Mouse (Mus musculus) heart, postnatal 25 days (tissue): ENCODE measurements around the gene Pam. TPM values are rescaled to one million over a fixed set of nuclear protein-coding genes. Genes with fewer than 3 reads are reported as not detected.
"Not testable (repeated sequence)": the region's sequence is repeated elsewhere in the genome, so short reads cannot be mapped to it uniquely, and the experiment has no call there.

Experiments used
- DNase-seq: peaks from one replicate; pipeline ENCODE4 v3.0.0; 2022; ENCODE audit warnings: low spot score
- intact Hi-C: fragments of 180-260 bp; cut with DNase I; formaldehyde crosslinking; loops from one replicate; pipeline ENCODE4 v1.15.1; 2025
- total RNA-seq, 2 experiments: library from RNA; stranded (reverse); gene quantifications; 2 replicates each; pipeline ENCODE4 v1.2.3; 2021

Pam gene
- total RNA-seq, 2 experiments from 2014 or later, result 615 to 691 TPM

DNA sequence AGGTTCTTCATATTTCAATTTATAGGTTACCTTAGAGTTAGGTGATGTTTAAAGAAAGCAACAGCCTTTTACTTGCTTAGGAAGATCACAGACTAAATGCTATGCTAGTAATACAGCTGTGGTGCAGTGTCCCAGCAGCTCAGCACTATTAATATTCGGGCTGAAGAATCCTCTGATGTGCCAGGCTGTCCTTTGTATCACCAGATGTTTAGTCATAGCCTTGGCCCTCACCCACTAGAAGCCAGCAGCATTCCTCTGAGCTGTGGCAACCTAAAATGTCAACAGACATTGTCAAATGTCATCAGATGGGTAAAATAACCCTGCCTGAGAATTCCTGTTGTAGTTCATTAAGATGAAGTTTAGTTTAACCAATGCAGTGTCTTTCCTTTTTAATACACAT is 112.3 kb downstream of the Pam start:
- intact Hi-C loops, result no loop called here
- no peak for DNase-seq

DNA sequence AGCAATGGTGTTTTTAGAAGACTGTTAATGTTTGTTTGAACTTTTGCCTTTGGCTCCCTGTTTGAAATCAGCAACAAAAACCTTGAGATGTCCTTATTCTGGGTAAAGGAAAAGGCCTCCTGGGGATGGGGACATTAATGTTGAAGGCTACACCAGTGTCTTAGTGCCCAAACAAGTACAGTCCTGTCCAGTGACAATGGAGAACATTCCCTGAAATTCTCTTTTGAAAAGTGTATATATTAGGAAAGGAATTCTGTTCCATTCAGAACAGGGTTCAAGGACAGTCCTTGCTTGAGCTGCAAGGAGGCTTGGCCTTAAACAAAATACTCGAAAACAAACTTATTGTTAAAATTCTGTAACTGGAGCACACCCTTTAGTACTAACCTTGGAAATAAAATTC is 116.0 kb downstream of the Pam start:
- DNase-seq, result no peak
- intact Hi-C loops, result loop anchor here (5.0 to 10.0 kb wide), 4 partner anchors 118 to 373 kb away; partner anchors contain the start of gene Pam

DNA sequence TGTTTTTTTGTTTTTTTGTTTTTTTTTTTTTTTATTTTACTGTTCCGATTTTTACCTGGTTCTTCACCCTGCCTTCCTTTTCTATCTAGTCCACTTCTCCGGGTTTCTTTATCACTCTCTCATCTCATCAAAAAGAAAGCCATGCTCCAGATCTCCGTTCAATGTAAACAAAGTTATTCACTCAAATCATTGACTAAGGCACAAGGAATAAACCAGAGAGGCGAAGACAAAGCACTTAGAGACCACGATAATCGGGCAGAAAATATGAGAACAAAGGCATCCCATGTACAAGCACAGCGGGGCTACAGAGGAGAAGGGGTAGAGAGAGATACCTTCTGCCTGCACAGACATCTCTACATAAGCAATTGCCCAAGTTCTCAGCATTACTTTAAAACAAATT is 117.9 kb downstream of the Pam start:
- no peak for DNase-seq
- intact Hi-C loops, result loop anchor here (5.0 to 10.0 kb wide), 4 partner anchors 120 to 375 kb away; partner anchors contain the start of gene Pam

DNA sequence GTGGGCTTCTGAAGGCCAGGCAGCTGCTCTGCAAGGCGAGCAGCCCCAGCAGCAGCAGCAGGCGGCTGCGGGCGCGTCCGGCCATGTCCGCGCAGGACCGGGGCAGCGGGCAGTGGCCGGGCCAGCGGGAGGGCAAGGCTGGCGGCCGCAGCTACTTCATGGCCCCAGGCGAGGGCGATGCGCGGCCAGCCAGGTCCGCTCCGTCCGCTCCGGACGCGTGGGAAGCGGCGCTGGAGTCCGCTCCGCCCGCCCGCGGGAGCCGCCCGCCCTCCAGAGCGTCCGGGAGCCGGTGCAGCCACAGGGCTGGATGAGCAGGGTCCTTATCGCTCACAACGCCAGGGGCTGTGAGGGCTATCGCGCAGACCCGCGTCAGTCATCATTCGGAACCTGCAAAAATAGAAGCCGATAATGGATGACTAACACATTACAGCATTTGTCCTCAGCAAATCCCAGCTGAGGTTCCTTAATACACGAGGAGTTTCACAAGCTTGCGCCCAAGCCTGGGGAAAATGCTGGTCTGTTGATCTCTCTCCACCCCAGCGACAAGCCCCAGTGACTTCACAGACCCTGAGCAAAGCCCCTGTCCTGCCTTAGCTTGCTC is 118.5 kb downstream of the Pam start:
- peak; percentile 77 for DNase-seq
- intact Hi-C loops, result loop anchor here (5.0 to 10.0 kb wide), 4 partner anchors 120 to 375 kb away; partner anchors contain the start of gene Pam

DNA sequence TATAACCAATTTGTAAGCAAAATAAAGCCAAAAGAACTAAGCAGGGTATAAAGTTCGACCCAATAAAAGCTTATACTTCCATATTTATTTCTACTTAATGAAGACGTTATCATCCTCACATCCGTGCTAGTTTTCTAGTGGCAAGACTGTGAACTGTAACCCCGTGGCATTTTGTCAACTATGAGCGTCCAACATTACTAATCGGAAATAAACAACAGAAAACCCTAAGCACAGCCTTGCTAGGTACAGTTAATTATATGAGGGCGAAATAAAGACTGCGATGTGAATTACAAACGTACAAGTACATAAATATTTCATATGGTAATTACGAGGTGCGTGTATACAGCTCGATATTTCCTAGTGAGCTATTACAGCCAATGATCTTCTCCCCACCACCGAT is 119.4 kb downstream of the Pam start:
- intact Hi-C loops, result loop anchor here (5.0 to 10.0 kb wide), 4 partner anchors 121 to 376 kb away; partner anchors contain the start of gene Pam

DNA sequence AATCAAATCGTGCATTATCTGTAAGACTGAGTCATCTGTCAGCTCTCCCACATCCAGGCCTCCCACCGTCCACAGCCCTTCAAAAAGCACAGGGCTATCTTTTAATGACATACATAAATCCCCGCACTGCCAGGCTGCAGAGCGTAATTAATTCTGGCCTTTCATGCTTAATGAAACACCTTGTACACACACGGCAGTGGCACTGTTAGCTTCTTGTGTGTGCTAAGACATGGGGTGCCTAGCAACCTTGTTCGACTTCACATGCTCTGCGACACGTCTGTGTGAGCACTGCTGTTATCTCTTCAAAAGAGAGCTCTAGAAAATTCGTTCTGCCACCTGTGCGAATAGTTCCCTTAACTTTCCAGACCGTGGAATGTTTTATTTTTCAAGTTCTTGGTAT is 120.5 kb downstream of the Pam start:
- no peak for DNase-seq
- intact Hi-C loops, result loop anchor here (5.0 to 10.0 kb wide), 4 partner anchors 122 to 377 kb away; partner anchors contain the start of gene Pam

More for the DNA sequence above, 119.4 kb downstream of the Pam start:
- DNase-seq, result no peak

DNA sequence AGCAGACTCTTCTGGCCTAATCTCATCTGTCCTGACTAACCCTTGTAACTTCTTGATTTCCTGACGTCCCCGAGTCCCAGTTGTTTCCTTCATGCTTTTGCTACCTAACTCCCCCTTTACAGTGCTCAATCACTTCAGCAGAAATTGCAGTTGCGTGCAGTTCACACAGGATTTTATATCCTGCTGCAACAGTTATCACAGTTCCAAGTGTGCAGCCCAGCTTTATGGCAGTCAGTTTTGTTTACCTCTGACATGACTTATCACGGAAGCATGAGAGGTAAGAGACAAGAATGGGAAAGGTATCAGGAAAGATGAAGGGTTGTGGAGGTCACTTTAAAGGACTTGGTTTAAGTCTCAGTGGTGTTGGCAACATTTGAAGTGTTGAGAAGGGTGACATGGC is 125.7 kb downstream of the Pam start:
- DNase-seq, result no peak
- intact Hi-C loops, result loop anchor here (10.0 kb wide), 2 partner anchors 205 kb away; no protein-coding TSS in a partner anchor

DNA sequence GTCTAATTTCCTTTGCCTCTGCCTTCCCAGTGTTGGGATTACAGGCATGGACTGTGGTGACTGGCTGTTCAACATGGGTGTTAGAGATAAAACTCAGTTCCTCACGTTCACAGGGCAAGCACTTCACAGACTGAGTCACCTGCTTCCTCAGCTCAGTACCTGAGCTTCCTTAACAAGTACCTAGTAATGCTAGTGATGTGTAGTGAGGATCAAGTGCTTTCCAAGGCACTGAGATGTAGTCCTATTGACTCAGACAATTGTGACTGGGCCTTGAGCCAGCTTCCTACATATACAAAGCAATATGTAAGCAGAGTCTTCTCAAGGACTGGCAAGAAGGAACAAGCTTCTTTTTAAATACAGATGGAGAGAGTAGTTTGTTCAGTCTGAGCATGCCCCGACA is 131.7 kb downstream of the Pam start:
- intact Hi-C loops, result no loop called here
- no peak for DNase-seq

DNA sequence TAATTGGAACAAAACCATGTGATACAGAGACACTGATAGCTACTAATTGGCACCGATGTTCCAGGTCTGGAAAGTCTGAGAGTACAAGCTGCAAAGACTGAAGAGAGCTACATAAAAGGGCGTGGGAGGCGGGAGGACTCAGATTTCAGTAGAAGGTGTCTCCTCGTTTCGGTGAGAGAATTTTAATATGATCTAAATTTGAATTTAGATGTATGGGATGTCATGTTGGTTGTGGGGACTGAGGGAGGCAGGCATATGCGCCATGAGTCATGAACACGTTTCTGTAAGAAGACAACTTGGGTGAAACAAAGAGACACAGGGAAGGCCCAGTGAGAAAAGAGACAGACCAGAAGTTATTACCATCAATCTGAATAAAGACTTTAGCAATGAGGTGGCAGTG is 133.3 kb downstream of the Pam start:
- intact Hi-C loops, result no loop called here
- no peak for DNase-seq

DNA sequence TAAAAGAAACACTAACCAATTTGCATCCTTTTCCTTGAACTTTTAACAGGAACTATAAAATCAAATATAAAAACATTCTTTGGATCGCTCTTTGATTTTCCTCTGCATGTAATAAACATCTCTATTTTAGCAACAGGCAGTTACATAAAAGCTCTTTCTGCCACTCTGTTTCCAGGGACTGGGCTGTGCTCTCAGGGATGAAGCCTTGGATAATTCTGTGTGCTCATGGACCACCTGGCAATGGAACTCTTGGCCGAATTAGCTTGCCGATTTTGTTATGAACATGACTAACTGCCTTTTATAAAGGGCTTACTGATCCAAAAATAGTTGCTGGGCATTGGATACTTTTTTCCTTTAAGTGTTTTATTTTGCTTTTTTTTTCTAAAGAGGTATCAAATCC is 134.8 kb downstream of the Pam start:
- no peak for DNase-seq
- intact Hi-C loops, result no loop called here

DNA sequence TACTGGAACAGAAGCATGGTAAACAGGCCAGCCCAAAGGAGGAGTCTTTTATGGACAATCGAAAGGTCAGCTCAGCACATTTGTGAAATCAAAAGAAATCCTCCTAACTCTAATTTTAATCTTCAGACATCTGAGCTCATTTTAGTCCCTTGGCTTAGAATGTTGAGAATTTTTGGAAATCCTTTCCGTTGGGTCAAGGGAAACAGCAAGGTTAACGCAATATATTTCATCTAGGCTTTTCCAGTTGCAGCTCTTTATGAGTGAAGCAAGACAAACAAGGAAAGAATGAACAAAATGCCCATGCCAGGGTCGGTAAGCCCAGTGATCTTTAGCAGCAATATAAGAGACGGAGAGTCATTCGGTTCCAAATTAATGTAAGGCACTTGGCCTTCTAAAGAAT is 135.3 kb downstream of the Pam start:
- intact Hi-C loops, result no loop called here
- no peak for DNase-seq

DNA sequence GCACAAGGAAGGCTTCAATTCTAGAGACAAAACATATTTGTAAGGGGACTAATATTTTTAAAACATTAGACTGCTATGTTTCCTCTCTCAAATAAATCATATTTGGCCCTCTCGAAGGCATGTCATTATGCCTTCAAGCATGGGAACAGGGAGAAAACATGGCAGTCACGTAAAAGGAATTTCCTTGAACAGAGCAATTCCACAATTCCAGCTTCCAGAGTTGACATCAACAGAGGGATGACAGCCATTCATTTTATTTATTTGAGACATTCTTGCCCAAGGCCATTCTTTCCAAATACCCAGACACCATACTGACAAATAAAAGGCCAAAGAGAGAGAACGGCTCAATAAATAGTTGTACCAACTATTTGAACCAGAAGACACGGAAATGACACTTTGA is 136.7 kb downstream of the Pam start:
- intact Hi-C loops, result no loop called here
- no peak for DNase-seq

DNA sequence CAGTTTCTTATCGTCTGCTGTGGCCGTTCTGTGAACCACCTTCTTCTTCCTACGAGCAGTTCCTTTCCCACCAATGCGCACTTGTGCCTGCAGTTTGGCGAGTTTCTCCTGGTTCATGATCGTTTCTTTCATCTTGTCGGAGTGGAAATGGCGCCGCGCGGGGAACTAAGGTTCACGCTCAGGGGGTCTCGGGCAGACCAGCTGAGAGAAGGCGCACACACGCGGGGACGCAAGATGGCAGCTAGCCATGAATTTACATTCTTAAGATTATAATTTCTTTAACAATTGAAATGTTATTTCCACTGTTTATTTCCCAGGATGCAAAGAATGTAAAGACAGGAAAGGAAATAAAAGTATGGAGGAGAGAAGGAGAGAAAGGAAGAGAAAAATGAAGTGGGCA is 146.2 kb downstream of the Pam start:
- intact Hi-C loops, DNase-seq: not testable (repeated sequence)

DNA sequence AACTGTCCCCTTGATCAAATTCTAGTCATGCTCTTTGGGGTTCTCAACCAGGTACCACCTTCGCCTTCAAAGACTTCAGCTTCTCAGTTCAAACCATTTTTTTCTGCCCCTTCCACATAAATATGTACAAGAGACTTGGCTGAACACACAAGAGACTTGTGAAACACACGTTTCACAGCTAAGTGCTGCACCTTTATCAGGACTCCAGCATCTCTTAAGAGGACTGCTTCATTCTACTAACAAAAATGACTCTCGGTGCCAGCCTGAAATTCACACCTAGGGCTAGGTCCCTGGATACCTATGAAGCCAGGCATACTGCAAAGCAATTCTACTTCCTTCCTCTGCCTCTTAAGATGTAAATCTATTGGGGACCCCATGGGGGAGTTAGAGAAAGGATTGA is 148.3 kb downstream of the Pam start:
- no peak for DNase-seq

DNA sequence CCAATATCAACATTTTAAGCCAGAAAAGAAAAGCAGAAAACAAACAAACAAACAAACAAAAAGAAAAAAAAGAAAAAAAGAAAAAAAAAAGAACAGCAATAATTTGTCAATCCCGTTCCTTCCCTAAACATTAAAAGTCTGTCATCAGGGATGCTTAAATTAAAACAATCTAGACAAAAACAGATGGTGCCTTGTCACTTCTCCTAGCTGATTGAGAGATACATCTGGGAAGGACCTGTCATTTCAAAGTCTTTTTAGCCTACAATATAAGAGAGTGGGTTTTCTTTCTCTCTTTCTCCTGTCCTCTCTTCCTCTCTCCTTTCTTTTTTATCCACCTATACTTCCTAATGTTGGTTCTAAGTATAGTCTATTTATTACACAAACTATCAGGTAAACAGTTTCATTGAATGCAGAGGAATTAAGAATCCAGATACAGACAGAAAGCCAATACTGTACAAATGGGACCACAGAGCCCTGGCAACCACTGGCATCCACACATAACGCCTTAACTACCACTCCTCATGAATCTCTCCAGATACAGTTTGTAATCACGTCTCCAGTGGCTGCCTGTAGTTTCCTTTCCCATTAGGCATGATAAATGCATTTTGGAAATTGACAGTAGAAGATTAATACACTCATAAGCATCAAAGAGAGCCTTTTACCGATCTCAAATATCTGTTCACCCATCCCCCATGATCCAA is 151.4 kb downstream of the Pam start:
- DNase-seq, result no peak
- intact Hi-C loops, result no loop called here

More for the DNA sequence above, 148.3 kb downstream of the Pam start:
- intact Hi-C loops, result no loop called here

DNA sequence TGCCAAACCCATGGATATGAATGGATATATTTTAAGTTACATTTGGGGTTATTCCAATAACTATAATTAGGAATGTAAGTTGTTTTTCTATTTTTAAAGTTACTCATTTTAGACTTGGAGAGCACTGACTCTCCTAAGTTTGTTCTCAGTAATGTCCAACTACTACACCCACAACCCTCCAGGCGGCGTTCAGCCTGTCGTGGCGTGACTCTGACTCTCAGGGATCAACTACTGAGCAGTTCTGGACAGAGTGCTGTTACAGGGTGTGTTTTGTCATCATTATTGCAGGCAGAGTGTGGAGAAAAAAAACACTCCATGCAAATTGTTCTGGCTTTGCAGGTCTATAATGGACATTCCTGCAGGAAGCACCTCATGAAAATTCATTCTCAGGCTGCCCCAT is 152.0 kb downstream of the Pam start:
- intact Hi-C loops, result no loop called here
- no peak for DNase-seq

DNA sequence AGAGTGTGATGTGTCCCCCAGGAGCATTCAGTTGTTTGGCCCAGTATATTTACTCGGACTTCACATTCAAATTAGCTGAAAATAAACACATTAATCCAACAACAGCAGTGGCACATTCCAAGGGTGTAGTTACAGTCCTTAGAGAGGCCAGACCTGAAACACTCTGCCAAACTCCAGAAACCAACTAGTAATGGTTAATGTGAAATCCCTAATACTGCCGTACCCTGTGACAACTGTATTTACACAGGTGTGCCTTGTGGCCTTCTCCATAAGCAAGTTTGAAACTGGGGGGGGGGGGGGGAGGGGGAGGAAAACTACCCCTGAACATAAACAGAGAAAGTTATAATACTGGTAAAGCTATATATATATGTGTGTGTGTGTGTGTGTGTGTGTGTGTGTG is 152.5 kb downstream of the Pam start:
- intact Hi-C loops, result no loop called here
- no peak for DNase-seq

DNA sequence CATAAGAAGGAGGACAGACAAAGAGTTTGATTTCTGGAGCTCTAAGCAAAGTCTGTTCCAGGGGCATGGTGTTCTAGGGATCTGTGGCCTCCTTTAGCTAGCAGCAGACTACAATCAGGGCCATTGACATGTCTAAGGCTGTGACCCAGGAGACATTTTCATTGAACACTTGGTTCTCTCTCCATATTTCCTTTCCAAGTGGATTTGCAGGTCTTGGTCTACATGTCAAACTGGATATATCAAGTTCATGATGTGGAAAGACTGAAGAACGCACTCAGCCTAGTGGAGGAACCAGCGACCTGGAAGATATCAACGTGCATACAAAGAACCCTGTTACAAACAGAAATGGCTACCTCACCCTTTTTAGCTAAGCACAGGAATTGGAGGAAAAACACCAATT is 156.9 kb downstream of the Pam start:
- no peak for DNase-seq
- intact Hi-C loops, result no loop called here

DNA sequence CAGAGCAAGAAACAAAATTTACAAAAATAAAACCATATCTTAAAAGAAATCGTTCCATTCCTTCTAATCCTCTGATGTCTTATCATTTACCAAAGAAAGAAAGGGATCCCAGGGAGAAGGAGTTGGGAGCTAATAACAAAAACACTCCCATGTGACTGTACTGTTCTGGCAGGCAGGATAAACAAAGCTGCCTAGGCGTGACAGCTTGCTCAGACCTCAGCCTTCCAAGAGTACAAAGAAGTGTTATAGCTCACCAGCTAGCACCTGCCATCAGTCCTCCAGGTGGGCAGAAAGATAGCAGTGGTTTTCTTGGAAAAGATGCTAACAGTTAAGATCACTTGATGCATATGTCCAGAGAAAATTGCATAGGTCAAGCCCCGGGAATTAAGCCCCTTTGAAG is 157.4 kb downstream of the Pam start:
- intact Hi-C loops, result no loop called here
- DNase-seq, result no peak

DNA sequence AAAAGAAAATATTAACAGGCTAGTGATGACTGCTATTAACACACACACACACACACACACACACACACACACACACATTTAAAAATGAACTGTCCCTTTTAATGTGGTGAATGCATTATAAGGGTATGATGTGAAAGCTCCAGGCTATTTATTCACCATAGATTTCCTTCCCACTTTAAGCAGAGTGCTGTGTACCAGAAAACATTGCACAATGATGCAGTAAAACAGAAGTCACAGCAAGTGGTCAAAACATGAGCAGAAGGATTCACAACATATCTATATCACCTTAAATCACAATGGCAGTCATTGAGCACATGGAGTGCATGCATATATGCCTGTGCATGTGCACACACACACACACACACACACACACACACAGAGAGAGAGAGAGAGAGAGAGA is 160.5 kb downstream of the Pam start:
- intact Hi-C loops, result no loop called here
- no peak for DNase-seq

DNA sequence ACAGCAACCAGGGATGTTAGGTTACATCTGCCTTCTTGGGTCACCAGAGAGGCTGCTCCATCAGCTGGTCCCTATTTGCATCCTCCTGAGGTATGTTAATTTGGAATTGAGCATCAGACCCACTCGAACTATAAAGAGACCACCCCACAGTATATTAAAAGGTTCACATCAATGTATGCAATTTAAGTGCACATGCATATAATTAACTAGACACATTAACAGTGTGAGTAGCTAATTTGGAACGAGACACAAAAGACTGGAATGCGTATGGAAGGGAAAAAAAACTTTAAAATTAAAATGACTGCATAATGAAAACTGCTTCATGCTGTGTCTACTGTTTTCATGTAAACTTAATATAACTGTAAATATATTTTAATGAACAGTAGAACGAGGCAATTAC is 164.2 kb downstream of the Pam start:
- DNase-seq, result no peak
- intact Hi-C loops, result no loop called here
